Mouse (Mus musculus) liver, embryonic 13.5 days (tissue): ENCODE measurements around the gene Stx1a. TPM values are rescaled to one million over a fixed set of nuclear protein-coding genes. Genes with fewer than 3 reads are reported as not detected.
A peak's percentile ranks its signal among the peaks of the same experiment; 100 is the strongest.

Experiments
- ATAC-seq: fragments of 200-750 bp; cut with Nextera tagmentation; 2 replicates; pipeline ENCODE4 v1.8.0; 2017; ENCODE audit warnings: low read depth, mild to moderate bottlenecking, moderate number of reproducible peaks, moderate library complexity
- DNase-seq: peaks from one replicate; pipeline ENCODE4 v3.0.0; 2022
- H3K27ac ChIP-seq: fragments of 300-500 bp; sonication (generic); 2 replicates; pipeline ENCODE4 v1.5.1; 2015; ENCODE audit warnings: moderate library complexity, mild to moderate bottlenecking, inconsistent platforms
- H3K27me3 ChIP-seq: fragments of 300-500 bp; sonication (generic); 2 replicates; pipeline ENCODE4 v1.6.1; 2015; ENCODE audit warnings: mild to moderate bottlenecking, inconsistent platforms
- H3K36me3 ChIP-seq: fragments of 300-500 bp; sonication (generic); 2 replicates; pipeline ENCODE4 v1.6.1; 2015; ENCODE audit warnings: mild to moderate bottlenecking, inconsistent platforms
- H3K4me1 ChIP-seq: fragments of 300-500 bp; sonication (generic); replicated peaks from 2 replicates; pipeline ENCODE4 v1.6.1; 2015; ENCODE audit warnings: inconsistent platforms
- H3K4me2 ChIP-seq: fragments of 300-500 bp; sonication (generic); 2 replicates; pipeline ENCODE4 v1.6.1; 2015; ENCODE audit warnings: inconsistent platforms, mild to moderate bottlenecking, moderate library complexity
- H3K4me3 ChIP-seq: fragments of 300-500 bp; sonication (generic); replicated peaks from 2 replicates; pipeline ENCODE4 v1.5.1; 2015; ENCODE audit warnings: mild to moderate bottlenecking, inconsistent platforms
- H3K9ac ChIP-seq: fragments of 300-500 bp; sonication (generic); 2 replicates; pipeline ENCODE4 v1.6.1; 2015; ENCODE audit warnings: mild to moderate bottlenecking, inconsistent platforms
- H3K9me3 ChIP-seq: fragments of 300-500 bp; sonication (generic); replicated peaks from 2 replicates; pipeline ENCODE4 v1.6.1; 2016; ENCODE audit warnings: inconsistent platforms
- WGBS: fragments of 180-500 bp; shearing (Covaris S2); methylation state at CpG from one replicate; pipeline ENCODE4 v1.1.7; 2015; ENCODE audit not compliant: insufficient replicate concordance; 5-methylcytosine and 5-hydroxymethylcytosine counted together
- polyA plus RNA-seq: library from polyadenylated mRNA; unstranded; fragments of >200 nt; fragmentation: Nextera tagmentation; extraction: Ambion mirVana; gene quantifications from 2 replicates; pipeline ENCODE4 v1.2.1, GENCODE M21; 2015

The Stx1a gene
- polyA plus RNA-seq, 1 experiment from 2014 or later, result 1.5 TPM

- H3K27ac ChIP-seq, result no peak overlapping the region
- H3K4me2 ChIP-seq, result peak overlapping the region; percentile 51
- no peaks in the 10 kb centered on the region for H3K9me3 ChIP-seq
- no peak for ATAC-seq
- peaks cover 24% of the 10 kb centered on the region for H3K4me1 ChIP-seq
- no peak for DNase-seq
- no peaks in the 10 kb centered on the region for H3K36me3 ChIP-seq
- peak overlapping the region; percentile 29; the same call in 1 of the 2 replicates for H3K9ac ChIP-seq
- peak overlapping the region; percentile 31 for H3K4me3 ChIP-seq
- WGBS, result 8% methylated on average over 79 of the region's 79 CpGs
- peaks cover 73% of the 10 kb centered on the region for H3K27me3 ChIP-seq
These were observed 36.7 kb upstream of the Stx1a start for GRCm38 (mm10) chr5:134986298-134987268.

- Histone ChIP-seq H3K4me1 (peaks cover 23% of the 10 kb centered on the region), H3K27ac (no peak overlapping the region), H3K4me3 (no peak overlapping the region), H3K9ac (no peak overlapping the region), H3K36me3 (no peaks in the 10 kb centered on the region), H3K27me3 (peaks cover 66% of the 10 kb centered on the region), H3K9me3 (no peaks in the 10 kb centered on the region), H3K4me2 (no peak overlapping the region)
- 41% methylated on average over 11 of the region's 11 CpGs for WGBS
- ATAC-seq (no peak), DNase-seq (no peak)
These were observed 34.1 kb upstream of the Stx1a start for GRCm38 (mm10) chr5:134989166-134989565.

- H3K4me3 ChIP-seq, result no peak overlapping the region
- WGBS, result 31% methylated on average over 6 of the region's 6 CpGs
- no peak for DNase-seq
- peaks cover 23% of the 10 kb centered on the region for H3K4me1 ChIP-seq
- no peak overlapping the region for H3K9ac ChIP-seq
- peaks cover 61% of the 10 kb centered on the region for H3K27me3 ChIP-seq
- H3K4me2 ChIP-seq, result no peak overlapping the region
- ATAC-seq, result no peak
- no peaks in the 10 kb centered on the region for H3K36me3 ChIP-seq
- H3K27ac ChIP-seq, result no peak overlapping the region
- H3K9me3 ChIP-seq, result no peaks in the 10 kb centered on the region
These were observed 33.5 kb upstream of the Stx1a start for GRCm38 (mm10) chr5:134989741-134990140.

- no peak overlapping the region for H3K27ac ChIP-seq
- no peak overlapping the region for H3K4me2 ChIP-seq
- H3K27me3 ChIP-seq, result peaks cover 32% of the 10 kb centered on the region
- H3K9me3 ChIP-seq, result no peaks in the 10 kb centered on the region
- no peak for ATAC-seq
- H3K36me3 ChIP-seq, result no peaks in the 10 kb centered on the region
- 70% methylated on average over 5 of the region's 5 CpGs for WGBS
- no peak overlapping the region for H3K9ac ChIP-seq
- no peak overlapping the region for H3K4me3 ChIP-seq
- DNase-seq, result no peak
- H3K4me1 ChIP-seq, result no peaks in the 10 kb centered on the region
These were observed 30.7 kb upstream of the Stx1a start for GRCm38 (mm10) chr5:134992566-134992965.

DNA sequence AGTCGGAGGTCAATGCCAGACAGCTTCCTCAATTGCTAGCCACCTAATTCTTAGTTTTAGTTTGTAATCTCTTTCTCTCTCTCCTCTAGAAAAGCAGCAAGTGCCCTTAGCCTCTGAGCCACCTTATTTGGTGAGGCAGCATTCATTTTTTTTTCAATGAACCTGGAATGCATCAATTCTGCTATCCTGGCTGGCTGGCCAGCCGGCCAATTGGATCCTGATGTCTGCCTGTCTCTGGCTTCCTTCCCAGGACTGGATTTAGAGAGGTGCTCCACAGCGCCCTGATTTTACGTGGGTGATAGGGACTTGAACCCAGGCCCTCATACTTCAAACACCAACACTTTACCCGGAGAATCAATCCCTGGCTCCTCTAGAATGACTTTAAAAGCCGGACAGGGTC, 24.9 kb upstream of the Stx1a start:
- Histone ChIP-seq H3K4me3 (no peak overlapping the region), H3K4me1 (peaks cover 3% of the 10 kb centered on the region; the same call in 1 of the 2 replicates), H3K9me3 (no peaks in the 10 kb centered on the region), H3K27me3 (peaks cover 6% of the 10 kb centered on the region; the same call in 1 of the 2 replicates), H3K27ac (no peak overlapping the region), H3K36me3 (no peaks in the 10 kb centered on the region), H3K9ac (no peak overlapping the region), H3K4me2 (no peak overlapping the region)
- DNase-seq (no peak), ATAC-seq (no peak)
- WGBS, result 61% methylated on average over 5 of the region's 6 CpGs

- H3K27me3 ChIP-seq, result peaks cover 6% of the 10 kb centered on the region; the same call in 1 of the 2 replicates
- H3K36me3 ChIP-seq, result no peaks in the 10 kb centered on the region
- WGBS, result 79% methylated on average over 4 of the region's 4 CpGs
- no peaks in the 10 kb centered on the region for H3K9me3 ChIP-seq
- no peak for DNase-seq
- H3K9ac ChIP-seq, result no peak overlapping the region
- no peak for ATAC-seq
- H3K4me3 ChIP-seq, result no peak overlapping the region
- no peak overlapping the region for H3K27ac ChIP-seq
- no peak overlapping the region for H3K4me2 ChIP-seq
- H3K4me1 ChIP-seq, result peaks cover 3% of the 10 kb centered on the region; the same call in 1 of the 2 replicates
These were observed 23.5 kb upstream of the Stx1a start for GRCm38 (mm10) chr5:134999797-135000196.

- DNase-seq (no peak), ATAC-seq (no peak)
- H3K27me3 ChIP-seq, result peaks cover 6% of the 10 kb centered on the region; the same call in 1 of the 2 replicates
- WGBS, result 69% methylated on average over 16 of the region's 16 CpGs
- no peak overlapping the region for H3K27ac ChIP-seq
- no peak overlapping the region for H3K4me2 ChIP-seq
- H3K4me1 ChIP-seq, result peaks cover 3% of the 10 kb centered on the region; the same call in 1 of the 2 replicates
- H3K9ac ChIP-seq, result no peak overlapping the region
- no peaks in the 10 kb centered on the region for H3K36me3 ChIP-seq
- H3K4me3 ChIP-seq, result no peak overlapping the region
- no peaks in the 10 kb centered on the region for H3K9me3 ChIP-seq
These were observed 22.5 kb upstream of the Stx1a start for GRCm38 (mm10) chr5:135000751-135001150.

GRCm38 (mm10) chr5:135001309-135001708, 22.0 kb upstream of the Stx1a start:
- ATAC-seq (peak; percentile 39; the same call in 1 of the 2 replicates), DNase-seq (no peak)
- WGBS, result 6% methylated on average over 14 of the region's 14 CpGs
- peaks cover 6% of the 10 kb centered on the region; the same call in 1 of the 2 replicates for H3K27me3 ChIP-seq
- H3K4me1 ChIP-seq, result peaks cover 3% of the 10 kb centered on the region; the same call in 1 of the 2 replicates
- H3K9me3 ChIP-seq, result no peaks in the 10 kb centered on the region
- no peak overlapping the region for H3K4me3 ChIP-seq
- no peak overlapping the region for H3K9ac ChIP-seq
- H3K36me3 ChIP-seq, result no peaks in the 10 kb centered on the region
- peak overlapping the region; percentile 19; the same call in 1 of the 2 replicates for H3K4me2 ChIP-seq
- H3K27ac ChIP-seq, result no peak overlapping the region

- Histone ChIP-seq H3K9ac (no peak overlapping the region), H3K4me1 (peaks cover 3% of the 10 kb centered on the region; the same call in 1 of the 2 replicates), H3K9me3 (no peaks in the 10 kb centered on the region), H3K36me3 (no peaks in the 10 kb centered on the region), H3K27me3 (peaks cover 6% of the 10 kb centered on the region; the same call in 1 of the 2 replicates), H3K27ac (no peak overlapping the region), H3K4me2 (no peak overlapping the region), H3K4me3 (no peak overlapping the region)
- no peak for DNase-seq
- WGBS, result 41% methylated on average over 5 of the region's 5 CpGs
- ATAC-seq, result no peak
These were observed 21.1 kb upstream of the Stx1a start for GRCm38 (mm10) chr5:135002151-135002550.

GRCm38 (mm10) chr5:135007802-135008571, 15.3 kb upstream of the Stx1a start:
- DNase-seq, result no peak
- H3K27me3 ChIP-seq, result no peaks in the 10 kb centered on the region
- peak overlapping the region; percentile 95 for H3K4me2 ChIP-seq
- peaks cover 47% of the 10 kb centered on the region for H3K4me1 ChIP-seq
- H3K4me3 ChIP-seq, result peak overlapping the region; percentile 69
- H3K36me3 ChIP-seq, result peaks cover 9% of the 10 kb centered on the region; the same call in 1 of the 2 replicates
- peak overlapping the region; percentile 84 for H3K9ac ChIP-seq
- ATAC-seq, result no peak
- WGBS, result 27% methylated on average over 16 of the region's 16 CpGs
- no peaks in the 10 kb centered on the region for H3K9me3 ChIP-seq
- peak overlapping the region; percentile 92 for H3K27ac ChIP-seq
